Mouse (Mus musculus): ENCODE results near the gene Rpap2. TPM values are rescaled to one million over a fixed set of nuclear protein-coding genes. Genes with fewer than 3 reads are reported as not detected.
A peak's percentile ranks its signal among the peaks of the same experiment; 100 is the strongest.

Gene Rpap2
- 22.4 and 27.6 TPM in 2 replicates for polyA plus RNA-seq (2014; fragmentation: Nextera tagmentation; extraction: Ambion mirVana)

DNA sequence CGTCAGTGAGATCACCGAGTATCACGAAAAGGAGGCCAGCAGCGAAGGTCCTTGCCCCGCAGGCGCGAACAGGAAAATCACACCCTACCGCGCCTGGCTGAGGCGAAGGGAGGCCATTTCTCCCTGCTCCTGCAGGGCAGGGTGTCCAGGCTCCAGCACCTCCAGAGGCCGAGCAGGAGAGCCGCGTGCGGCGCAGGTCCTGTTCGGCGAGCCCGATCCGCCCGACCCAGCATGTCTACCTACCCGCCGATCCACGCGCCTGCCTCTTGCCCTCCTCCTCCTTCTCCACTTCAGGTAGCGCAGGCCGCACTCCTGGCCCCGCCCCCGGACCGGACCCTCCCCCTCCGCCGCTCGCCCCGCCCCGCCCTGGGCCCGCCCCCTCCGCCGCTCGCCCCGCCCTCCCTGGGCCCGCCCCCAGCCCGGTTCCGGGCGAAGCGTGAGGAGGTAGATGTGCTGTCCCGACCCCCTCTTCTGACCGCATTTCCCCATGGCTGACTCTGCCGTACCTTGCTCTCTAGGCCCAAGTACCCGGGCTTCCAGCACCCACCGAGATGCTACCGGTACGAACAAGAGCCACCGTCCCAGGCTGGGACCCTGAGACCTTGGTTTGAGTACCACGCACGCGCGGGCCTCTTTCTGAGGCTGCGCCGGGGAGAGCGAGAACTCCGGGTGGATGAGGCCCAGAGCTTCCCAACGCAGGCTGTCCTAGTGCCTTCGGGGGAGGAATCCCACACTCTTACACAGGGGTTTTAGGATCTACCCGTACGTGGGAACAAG, at the start of gene Rpap2, which contains the start of gene Glmn:
Rpap2 (plus strand) TSS at position 73 of the 777 bp plus-strand sequence.
Glmn (minus strand) TSS at position 588 of the 777 bp plus-strand sequence.
- H3K9me3 ChIP-seq (ENCODE audit: control insufficient read depth, low read length) = no peaks in the 10 kb centered on the region
- peak within 1 kb of the TSS; percentile 67 for H3K4me3 ChIP-seq (replicated peaks; ENCODE audit: low read depth, low read length)
- ATAC-seq (ENCODE audit: low FRiP score, low TSS enrichment) (peak; percentile 96), DNase-seq (peak; percentile 95)
- peaks cover 4% of the 10 kb centered on the region for H3K4me1 ChIP-seq (ENCODE audit: control insufficient read depth, insufficient read depth, low read length)
- peak within 1 kb of the TSS; percentile 91 for H3K27ac ChIP-seq (replicated peaks; ENCODE audit: low read depth, low read length)
- H3K36me3 ChIP-seq (ENCODE audit: control insufficient read depth, insufficient read depth, low read length) = peaks cover 16% of the 10 kb centered on the region
- peak within 1 kb of the TSS; percentile 80 for H3K9ac ChIP-seq (replicated peaks; ENCODE audit: low read length)
- H3K27me3 ChIP-seq (ENCODE audit: control insufficient read depth, insufficient read depth, low read length) = no peaks in the 10 kb centered on the region
- H3K4me2 ChIP-seq (ENCODE audit: low read length) = peak within 1 kb of the TSS; percentile 69
- WGBS = under 1% methylated on average over 60 of the region's 64 CpGs

DNA sequence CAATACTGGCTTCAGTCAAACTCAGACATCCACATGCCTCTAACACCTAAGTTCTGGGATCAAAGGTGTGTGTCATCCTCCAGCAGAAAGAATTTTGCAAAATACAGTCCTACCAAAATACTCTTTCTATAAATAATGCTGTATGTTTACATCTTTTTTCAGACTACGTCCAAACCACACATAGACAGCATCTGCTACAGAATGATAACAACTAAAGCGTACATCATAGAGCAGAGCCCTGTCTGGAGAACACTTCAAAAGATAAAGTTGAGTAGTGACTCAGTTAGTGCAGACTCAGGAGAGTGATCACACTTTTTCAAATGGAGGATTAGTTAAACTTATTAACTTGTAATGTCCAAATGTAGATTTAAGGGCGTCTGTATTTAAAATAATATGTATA, 49.2 kb upstream of the Rpap2 start:
- no peak overlapping the region for H3K4me3 ChIP-seq (replicated peaks; ENCODE audit: low read depth, low read length)
- H3K27me3 ChIP-seq (ENCODE audit: control insufficient read depth, insufficient read depth, low read length) = no peaks in the 10 kb centered on the region
- no peak overlapping the region for H3K4me2 ChIP-seq (ENCODE audit: low read length)
- H3K9me3 ChIP-seq (ENCODE audit: control insufficient read depth, low read length) = no peaks in the 10 kb centered on the region
- H3K36me3 ChIP-seq (ENCODE audit: control insufficient read depth, insufficient read depth, low read length) = peaks cover 38% of the 10 kb centered on the region
- DNase-seq = no peak
- ATAC-seq (ENCODE audit: low FRiP score, low TSS enrichment) = no peak
- 90% methylated on average over 3 of the region's 3 CpGs for WGBS
- no peaks in the 10 kb centered on the region for H3K4me1 ChIP-seq (ENCODE audit: control insufficient read depth, insufficient read depth, low read length)
- H3K27ac ChIP-seq (replicated peaks; ENCODE audit: low read depth, low read length) = no peak overlapping the region
- H3K9ac ChIP-seq (replicated peaks; ENCODE audit: low read length) = no peak overlapping the region

DNA sequence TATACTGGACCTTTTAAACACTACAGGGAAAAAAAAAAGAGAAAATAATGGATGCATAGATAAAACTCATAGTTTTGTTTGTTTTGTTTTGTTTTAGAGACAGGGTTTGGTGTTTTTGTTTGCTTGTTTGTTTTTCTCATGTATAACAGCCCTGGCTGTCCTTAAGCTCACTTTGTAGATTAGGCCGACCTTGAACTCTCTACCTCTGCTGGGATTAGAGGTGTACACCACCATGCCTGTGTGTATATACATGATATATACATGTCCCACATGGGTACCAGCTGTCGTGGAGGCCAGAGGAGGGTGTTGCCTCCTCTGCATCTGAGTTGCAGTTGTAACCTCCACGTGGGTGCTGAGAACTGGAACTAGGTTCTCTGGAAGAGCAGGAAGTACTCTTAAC, 48.7 kb upstream of the Rpap2 start:
- DNase-seq = no peak
- H3K9me3 ChIP-seq (ENCODE audit: control insufficient read depth, low read length) = no peaks in the 10 kb centered on the region
- 93% methylated on average over 3 of the region's 3 CpGs for WGBS
- H3K27ac ChIP-seq (replicated peaks; ENCODE audit: low read depth, low read length) = no peak overlapping the region
- H3K9ac ChIP-seq (replicated peaks; ENCODE audit: low read length) = no peak overlapping the region
- no peak overlapping the region for H3K4me2 ChIP-seq (ENCODE audit: low read length)
- H3K4me1 ChIP-seq (ENCODE audit: control insufficient read depth, insufficient read depth, low read length) = no peaks in the 10 kb centered on the region
- ATAC-seq (ENCODE audit: low FRiP score, low TSS enrichment) = no peak
- no peak overlapping the region for H3K4me3 ChIP-seq (replicated peaks; ENCODE audit: low read depth, low read length)
- H3K27me3 ChIP-seq (ENCODE audit: control insufficient read depth, insufficient read depth, low read length) = no peaks in the 10 kb centered on the region
- peaks cover 40% of the 10 kb centered on the region for H3K36me3 ChIP-seq (ENCODE audit: control insufficient read depth, insufficient read depth, low read length)

DNA sequence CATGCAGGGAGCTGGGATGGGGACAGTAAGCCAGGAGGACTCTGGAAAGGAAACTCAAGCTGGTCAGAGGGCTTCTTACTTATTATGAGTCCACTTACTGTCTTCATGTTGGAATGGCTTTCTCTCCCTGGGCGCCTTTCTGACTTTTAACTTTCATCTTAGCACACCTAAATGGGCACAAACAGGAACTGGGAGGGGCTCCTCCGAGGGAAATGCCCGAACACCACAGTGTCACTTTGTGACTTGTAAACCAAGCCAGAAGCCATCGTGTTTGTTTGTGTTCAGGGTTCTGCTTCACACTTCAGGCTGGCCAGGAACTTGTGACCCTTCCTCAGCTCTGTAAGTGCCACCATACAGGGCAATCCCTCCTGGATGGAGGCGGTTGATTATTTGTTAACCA, 42.8 kb upstream of the Rpap2 start:
- Histone ChIP-seq H3K36me3 (ENCODE audit: control insufficient read depth, insufficient read depth, low read length) (peaks cover 64% of the 10 kb centered on the region), H3K27me3 (ENCODE audit: control insufficient read depth, insufficient read depth, low read length) (no peaks in the 10 kb centered on the region), H3K4me1 (ENCODE audit: control insufficient read depth, insufficient read depth, low read length) (no peaks in the 10 kb centered on the region), H3K9me3 (ENCODE audit: control insufficient read depth, low read length) (no peaks in the 10 kb centered on the region), H3K27ac (replicated peaks; ENCODE audit: low read depth, low read length) (no peak overlapping the region), H3K9ac (replicated peaks; ENCODE audit: low read length) (no peak overlapping the region), H3K4me3 (replicated peaks; ENCODE audit: low read depth, low read length) (no peak overlapping the region), H3K4me2 (ENCODE audit: low read length) (no peak overlapping the region)
- DNase-seq = no peak
- 96% methylated on average over 5 of the region's 5 CpGs for WGBS
- ATAC-seq (ENCODE audit: low FRiP score, low TSS enrichment) = no peak

DNA sequence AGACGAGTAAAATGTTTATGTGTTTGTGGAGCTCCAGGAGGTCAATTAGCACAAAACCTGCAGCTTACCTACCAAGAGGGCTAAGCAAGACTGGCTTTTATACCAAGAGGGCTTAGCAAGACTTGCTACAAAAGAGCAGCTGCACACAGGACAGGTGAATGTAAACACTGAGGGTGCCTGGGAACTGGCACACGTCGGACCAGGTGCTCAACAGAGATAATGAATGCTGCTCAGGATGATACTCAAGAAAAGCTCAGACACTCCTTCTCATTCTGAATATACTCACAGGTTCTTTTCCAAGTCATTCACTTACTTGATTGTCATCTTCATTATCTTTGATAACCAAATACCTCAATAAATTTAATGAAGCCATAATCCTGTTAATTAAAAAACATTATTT, 40.2 kb upstream of the Rpap2 start:
- Histone ChIP-seq H3K27me3 (ENCODE audit: control insufficient read depth, insufficient read depth, low read length) (no peaks in the 10 kb centered on the region), H3K4me1 (ENCODE audit: control insufficient read depth, insufficient read depth, low read length) (no peaks in the 10 kb centered on the region), H3K9ac (replicated peaks; ENCODE audit: low read length) (no peak overlapping the region), H3K27ac (replicated peaks; ENCODE audit: low read depth, low read length) (no peak overlapping the region), H3K9me3 (ENCODE audit: control insufficient read depth, low read length) (no peaks in the 10 kb centered on the region), H3K36me3 (ENCODE audit: control insufficient read depth, insufficient read depth, low read length) (peaks cover 70% of the 10 kb centered on the region), H3K4me2 (ENCODE audit: low read length) (no peak overlapping the region), H3K4me3 (replicated peaks; ENCODE audit: low read depth, low read length) (no peak overlapping the region)
- no peak for DNase-seq
- ATAC-seq (ENCODE audit: low FRiP score, low TSS enrichment) = no peak
- 87% methylated on average over 3 of the region's 3 CpGs for WGBS

DNA sequence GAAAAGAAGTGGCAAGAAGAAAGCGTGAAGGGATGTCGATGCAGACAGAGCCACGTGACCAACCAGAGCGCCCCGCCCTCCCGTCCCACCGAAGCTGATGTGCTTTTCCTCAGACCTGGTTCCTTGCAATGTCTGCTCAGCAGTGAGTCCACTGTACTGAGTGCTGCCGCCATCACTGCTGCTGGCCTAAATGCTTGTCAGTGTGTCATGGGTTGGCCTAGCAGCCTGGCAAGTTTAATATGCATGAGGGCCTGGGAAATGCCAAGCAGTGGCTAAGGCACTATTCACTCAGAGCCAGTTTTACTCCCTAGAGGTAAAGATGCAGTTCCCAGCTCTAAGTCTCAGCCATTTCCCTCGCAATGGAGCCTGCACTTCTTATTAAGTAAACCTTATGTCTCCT, 28.0 kb upstream of the Rpap2 start:
- 94% methylated on average over 9 of the region's 9 CpGs for WGBS

DNA sequence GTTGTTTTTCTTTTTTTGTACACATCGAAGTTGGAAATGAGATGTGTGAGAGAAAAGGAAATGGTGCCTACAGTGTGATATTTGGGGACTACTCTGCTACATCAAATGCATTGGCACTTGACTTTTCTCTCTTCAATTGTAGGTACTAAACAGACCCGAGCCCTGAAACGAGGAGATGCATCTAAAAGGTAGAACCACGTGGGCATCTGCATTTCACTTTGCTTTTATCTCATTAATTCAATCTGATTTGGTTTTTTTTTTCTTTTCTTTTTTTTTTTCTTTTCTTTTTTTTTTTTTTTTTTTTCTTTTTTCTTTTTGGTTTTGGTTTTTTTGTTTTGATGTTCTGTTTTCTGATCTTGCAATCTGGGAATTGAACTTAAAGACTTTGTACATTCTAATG, 1.2 kb downstream of the Rpap2 start:
- Histone ChIP-seq H3K4me1 (ENCODE audit: control insufficient read depth, insufficient read depth, low read length) (peaks cover 4% of the 10 kb centered on the region), H3K9ac (replicated peaks; ENCODE audit: low read length) (peak overlapping the region; percentile 80), H3K36me3 (ENCODE audit: control insufficient read depth, insufficient read depth, low read length) (peaks cover 17% of the 10 kb centered on the region), H3K27ac (replicated peaks; ENCODE audit: low read depth, low read length) (no peak overlapping the region), H3K9me3 (ENCODE audit: control insufficient read depth, low read length) (no peaks in the 10 kb centered on the region), H3K4me2 (ENCODE audit: low read length) (peak overlapping the region; percentile 69), H3K27me3 (ENCODE audit: control insufficient read depth, insufficient read depth, low read length) (no peaks in the 10 kb centered on the region), H3K4me3 (replicated peaks; ENCODE audit: low read depth, low read length) (peak overlapping the region; percentile 67; the same call in 1 of the 2 replicates)
- DNase-seq (peak; percentile 26), ATAC-seq (ENCODE audit: low FRiP score, low TSS enrichment) (no peak)
- 23% methylated on average over 4 of the region's 4 CpGs for WGBS

More for the DNA sequence above, 28.0 kb upstream of the Rpap2 start:
- Histone ChIP-seq H3K27ac (replicated peaks; ENCODE audit: low read depth, low read length) (no peak overlapping the region), H3K9me3 (ENCODE audit: control insufficient read depth, low read length) (no peaks in the 10 kb centered on the region), H3K4me1 (ENCODE audit: control insufficient read depth, insufficient read depth, low read length) (no peaks in the 10 kb centered on the region), H3K4me2 (ENCODE audit: low read length) (no peak overlapping the region), H3K36me3 (ENCODE audit: control insufficient read depth, insufficient read depth, low read length) (peaks cover 53% of the 10 kb centered on the region), H3K4me3 (replicated peaks; ENCODE audit: low read depth, low read length) (no peak overlapping the region), H3K9ac (replicated peaks; ENCODE audit: low read length) (no peak overlapping the region), H3K27me3 (ENCODE audit: control insufficient read depth, insufficient read depth, low read length) (no peaks in the 10 kb centered on the region)
- DNase-seq (peak; percentile 29), ATAC-seq (ENCODE audit: low FRiP score, low TSS enrichment) (no peak)

DNA sequence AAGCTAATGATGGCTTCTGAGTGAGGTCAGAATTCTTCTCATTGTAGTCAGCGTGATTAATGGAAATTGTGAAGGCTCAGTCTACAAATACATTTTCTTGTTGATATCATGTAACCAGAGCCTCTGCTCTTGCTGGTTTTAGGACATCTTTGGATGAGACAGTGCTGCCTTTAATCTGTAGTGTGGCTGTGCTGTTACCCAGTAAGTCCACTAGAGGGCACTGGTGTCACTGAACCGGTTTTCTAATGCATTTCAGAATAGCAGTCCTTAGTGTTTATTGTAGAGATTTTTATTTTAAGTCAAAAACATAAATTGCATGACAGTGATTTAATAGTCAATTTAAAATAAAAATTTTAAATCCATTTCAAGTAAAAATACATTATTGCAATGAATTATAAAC, 14.1 kb downstream of the Rpap2 start:
- Histone ChIP-seq H3K9ac (replicated peaks; ENCODE audit: low read length) (no peak overlapping the region), H3K4me2 (ENCODE audit: low read length) (no peak overlapping the region), H3K4me3 (replicated peaks; ENCODE audit: low read depth, low read length) (no peak overlapping the region), H3K27me3 (ENCODE audit: control insufficient read depth, insufficient read depth, low read length) (no peaks in the 10 kb centered on the region), H3K9me3 (ENCODE audit: control insufficient read depth, low read length) (no peaks in the 10 kb centered on the region), H3K27ac (replicated peaks; ENCODE audit: low read depth, low read length) (no peak overlapping the region), H3K4me1 (ENCODE audit: control insufficient read depth, insufficient read depth, low read length) (no peaks in the 10 kb centered on the region), H3K36me3 (ENCODE audit: control insufficient read depth, insufficient read depth, low read length) (peaks cover 26% of the 10 kb centered on the region)
- DNase-seq (peak; percentile 89), ATAC-seq (ENCODE audit: low FRiP score, low TSS enrichment) (no peak)
- WGBS = 2% methylated on average over 2 of the region's 2 CpGs

DNA sequence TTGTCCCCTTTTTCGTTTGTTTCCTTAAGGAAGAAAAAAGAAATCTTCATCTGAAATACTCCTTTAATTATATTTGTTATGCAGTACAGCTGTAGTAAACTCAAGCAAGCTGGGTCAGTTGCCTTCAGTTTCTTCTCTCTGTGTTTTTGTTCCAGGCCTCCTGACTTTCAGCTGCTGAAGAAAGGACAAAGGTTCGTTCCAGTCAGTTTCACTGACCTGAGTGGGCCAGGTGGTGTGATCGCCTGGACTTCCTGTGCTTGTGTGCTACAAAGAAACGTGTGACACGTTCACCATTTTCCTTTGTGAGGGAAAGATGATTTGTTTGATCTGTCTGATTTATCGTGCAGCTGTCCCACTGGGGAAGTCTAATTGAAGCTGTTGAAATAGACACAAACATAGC, 20.8 kb downstream of the Rpap2 start:
- WGBS = 86% methylated on average over 6 of the region's 6 CpGs
- Histone ChIP-seq H3K9ac (replicated peaks; ENCODE audit: low read length) (no peak overlapping the region), H3K36me3 (ENCODE audit: control insufficient read depth, insufficient read depth, low read length) (peaks cover 59% of the 10 kb centered on the region), H3K4me1 (ENCODE audit: control insufficient read depth, insufficient read depth, low read length) (no peaks in the 10 kb centered on the region), H3K9me3 (ENCODE audit: control insufficient read depth, low read length) (no peaks in the 10 kb centered on the region), H3K27ac (replicated peaks; ENCODE audit: low read depth, low read length) (no peak overlapping the region), H3K4me3 (replicated peaks; ENCODE audit: low read depth, low read length) (no peak overlapping the region), H3K4me2 (ENCODE audit: low read length) (no peak overlapping the region), H3K27me3 (ENCODE audit: control insufficient read depth, insufficient read depth, low read length) (no peaks in the 10 kb centered on the region)
- ATAC-seq (ENCODE audit: low FRiP score, low TSS enrichment) = no peak
- no peak for DNase-seq

Data from midbrain, embryonic 14.5 days (tissue).